Mouse (Mus musculus): Measurements from ENCODE around the gene Gm9758.
"Not testable (repeated sequence)": the region's sequence is repeated elsewhere in the genome, so short reads cannot be mapped to it uniquely, and the experiment has no call there.

GRCm38 (mm10) chr5:14963821-14964220, 49.1 kb upstream of the Gm9758 start:
- TF ChIP-seq CTCF (IDR thresholded peaks at IDR 0.05; ENCODE audit: borderline replicate concordance, extremely low read depth, insufficient read depth, insufficient read length); POLR2A (IDR thresholded peaks at IDR 0.05; ENCODE audit: borderline replicate concordance, extremely low read depth, insufficient read depth, insufficient read length, poor library complexity, severe bottlenecking): not testable (repeated sequence)

Data from brain, embryonic 14.5 days (tissue).